Mouse (Mus musculus): ENCODE data around the gene Ccdc63. TPM values are rescaled to one million over a fixed set of nuclear protein-coding genes. Genes with fewer than 3 reads are reported as not detected.

Ccdc63 gene
- total RNA-seq, 2 experiments from 2014 or later = 0.44 to 0.80 TPM

DNA sequence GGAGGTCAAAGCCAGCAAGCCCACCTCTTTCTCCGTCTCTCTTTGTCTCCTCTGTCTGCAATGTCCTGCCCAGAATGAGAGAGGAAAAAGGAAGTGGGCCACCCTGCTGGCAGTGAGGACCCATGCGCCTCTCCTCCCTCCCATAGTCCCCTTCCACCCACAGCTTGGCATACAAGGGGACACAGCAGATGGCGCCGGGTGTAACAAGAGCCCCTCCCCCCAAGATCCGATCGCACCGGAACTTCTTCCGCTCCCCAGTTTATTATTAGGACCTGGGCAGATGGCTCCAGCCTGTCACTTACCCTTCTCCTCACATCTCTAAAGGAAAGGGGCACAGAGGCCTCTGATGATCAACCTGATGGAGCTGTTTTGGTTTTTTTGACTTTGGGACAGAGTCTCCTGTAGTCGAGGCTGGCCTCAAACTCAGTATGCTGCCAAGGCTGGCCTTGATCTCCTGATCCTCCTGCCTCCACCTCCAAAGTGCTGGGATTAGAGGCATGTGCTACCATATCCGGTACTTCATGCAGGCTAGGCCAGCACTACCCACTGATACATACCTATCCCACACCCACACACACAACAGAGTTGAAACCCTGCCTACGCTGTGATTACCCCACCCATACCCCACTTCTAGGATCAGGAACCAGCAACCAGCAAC, 10.2 kb downstream of the Ccdc63 start:
- no peak for DNase-seq (ENCODE audit: low spot score in 2 of 2)

DNA sequence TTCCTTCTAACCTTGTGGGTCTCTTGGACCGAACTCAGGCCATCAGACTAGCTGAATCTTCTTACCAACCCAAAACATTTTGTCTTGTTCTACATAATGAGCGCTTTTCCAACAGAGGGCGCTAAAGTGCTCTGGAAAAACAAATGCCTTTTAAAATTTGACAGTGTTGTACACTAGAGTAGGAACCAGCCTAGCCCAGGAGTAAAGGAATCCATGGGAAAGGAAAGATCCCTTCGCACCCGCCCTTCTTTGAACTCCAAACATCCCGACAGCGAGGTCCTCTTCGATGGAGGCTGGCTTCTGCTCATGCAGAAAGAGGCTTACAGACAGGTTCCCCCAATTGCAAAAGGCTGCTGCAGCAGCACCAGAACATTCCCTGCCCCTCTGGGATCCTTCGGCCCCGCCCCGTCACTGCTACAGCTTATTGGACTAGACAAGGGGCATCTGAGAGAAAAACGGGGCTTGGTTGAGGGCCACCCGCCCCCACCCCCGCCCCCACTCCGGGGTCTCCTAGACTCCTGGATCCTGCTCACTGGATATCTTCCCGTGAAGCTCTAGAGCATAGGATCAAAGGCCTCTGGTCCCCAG, 11.5 kb downstream of the Ccdc63 start:
- DNase-seq (ENCODE audit: low spot score in 2 of 2) = peak in 1 of 2 experiments; percentile 76

DNA sequence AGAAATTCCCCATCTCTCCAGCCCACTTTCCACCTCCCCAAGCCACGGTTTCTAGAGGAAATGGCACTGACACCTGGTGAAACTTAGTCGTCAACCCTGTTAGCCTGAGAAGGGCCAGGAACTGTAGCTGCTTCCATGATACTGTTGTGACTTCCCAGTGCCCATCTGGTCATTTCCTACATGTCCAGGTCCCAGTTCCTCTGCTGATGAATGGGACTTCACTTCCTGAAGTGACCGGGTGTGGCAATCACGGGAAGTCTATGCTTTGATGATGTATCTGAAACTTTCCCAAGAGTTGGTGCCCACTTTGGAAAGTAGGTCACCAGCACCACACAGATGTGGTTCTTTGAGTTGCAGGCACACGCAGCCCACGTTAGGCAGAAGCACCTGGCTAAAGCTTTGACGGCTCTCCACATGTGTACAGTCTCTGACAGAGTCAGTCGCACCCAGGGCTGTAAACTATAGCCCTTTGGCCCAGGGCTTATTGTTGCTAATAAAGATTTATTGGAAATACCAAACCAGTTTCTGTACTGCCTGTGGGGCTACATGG, 15.3 kb downstream of the Ccdc63 start:
- DNase-seq (ENCODE audit: low spot score in 2 of 2) = no peak

DNA sequence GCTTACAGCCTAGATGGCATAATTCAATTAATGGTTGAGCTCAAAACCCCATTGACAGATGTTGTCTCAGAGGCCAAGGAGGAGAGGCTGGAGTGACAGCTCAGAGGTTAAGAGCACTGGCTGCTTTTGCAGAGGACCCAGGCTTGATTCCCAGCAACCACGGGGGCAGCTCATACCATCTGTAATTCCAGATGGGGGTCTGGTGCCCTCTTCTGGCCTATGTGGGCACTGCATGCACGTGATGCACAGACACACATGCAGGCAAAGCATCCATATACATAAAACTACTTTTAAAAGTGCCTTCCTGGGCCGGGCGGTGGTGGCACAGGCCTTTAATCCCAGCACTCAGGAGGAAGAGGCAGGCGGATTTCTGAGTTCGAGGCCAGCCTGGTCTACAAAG, 24.4 kb downstream of the Ccdc63 start:
- DNase-seq (ENCODE audit: low spot score in 2 of 2) = no peak

DNA sequence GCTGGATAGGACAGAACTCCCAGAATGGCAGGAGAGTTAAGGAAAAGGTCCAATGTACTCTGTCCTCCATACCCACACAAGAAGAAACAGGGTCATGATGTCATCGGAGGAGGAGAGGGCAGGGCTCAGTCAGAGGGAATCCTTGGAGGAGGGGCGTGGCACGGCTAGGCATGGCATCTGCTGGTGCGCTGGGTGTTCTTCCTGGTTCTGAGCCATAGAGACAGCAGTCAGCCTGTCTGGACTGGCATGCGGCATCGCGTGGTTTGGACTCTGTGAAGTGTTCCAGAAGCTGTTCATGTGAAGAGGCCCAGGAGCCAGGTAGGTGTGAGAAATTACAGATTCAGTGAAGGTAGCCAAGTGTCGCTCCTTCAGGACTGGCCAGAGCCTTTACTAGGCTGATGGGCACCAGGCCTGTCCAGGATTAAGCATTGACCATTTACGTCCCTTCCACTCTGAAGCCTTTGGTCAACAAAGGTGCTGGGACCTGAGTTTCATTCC, 25.3 kb downstream of the Ccdc63 start:
- no peak for DNase-seq (ENCODE audit: low spot score in 2 of 2)

DNA sequence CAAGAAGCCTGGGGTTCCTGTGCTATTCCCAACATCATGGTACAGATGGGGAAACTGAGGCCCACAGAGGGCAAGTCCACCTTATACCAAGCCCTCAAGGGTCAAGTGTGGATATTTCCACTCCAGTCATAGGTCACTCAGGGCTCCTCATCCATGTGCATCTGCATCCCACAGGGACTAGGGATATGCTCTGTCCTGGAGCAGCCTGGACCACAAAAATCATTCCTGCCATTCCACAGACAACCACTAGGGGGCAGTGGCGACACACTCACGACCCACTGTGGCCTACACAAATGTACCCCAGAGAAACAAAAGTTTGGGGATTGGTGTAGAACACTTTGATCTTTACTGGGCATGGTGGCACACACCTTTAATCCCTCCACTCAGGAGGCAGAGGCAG, 26.4 kb downstream of the Ccdc63 start:
- DNase-seq (ENCODE audit: low spot score in 2 of 2) = peak; percentile 41 to 48

DNA sequence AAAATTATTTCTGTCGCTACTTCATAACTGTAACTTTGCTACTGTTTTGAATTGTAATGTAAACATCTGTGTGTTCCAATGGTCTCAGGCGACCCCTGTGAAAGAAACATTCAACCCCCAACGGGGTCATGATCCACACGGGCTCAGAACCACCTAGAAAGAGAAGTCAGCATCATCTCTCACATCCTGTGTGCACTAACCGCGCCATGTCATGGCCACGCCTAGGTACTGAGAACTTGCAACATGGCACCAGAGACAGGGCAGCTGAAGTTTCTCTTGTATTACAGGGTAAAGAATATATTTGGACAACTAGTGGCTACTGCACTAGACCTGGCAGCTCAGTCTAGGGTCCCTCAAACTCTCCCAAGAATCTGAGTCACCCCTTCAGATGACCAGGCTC, 27.2 kb downstream of the Ccdc63 start:
- DNase-seq (ENCODE audit: low spot score in 2 of 2) = no peak

DNA sequence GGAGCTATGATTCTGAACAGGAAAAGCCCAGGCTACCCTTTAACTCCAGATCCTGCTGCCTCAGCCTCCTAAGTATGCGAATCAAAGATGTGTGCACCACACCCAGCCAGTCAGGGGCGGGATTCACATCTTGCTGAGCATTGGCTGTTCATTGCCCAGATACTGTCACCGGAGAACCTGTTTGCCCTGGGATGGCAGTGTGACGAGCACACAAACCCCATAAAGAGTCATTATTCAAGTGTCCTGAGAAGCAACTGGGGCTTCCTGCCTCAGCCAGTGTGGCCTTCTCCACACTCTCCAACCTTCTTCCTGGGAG, 28.7 kb downstream of the Ccdc63 start:
- DNase-seq (ENCODE audit: low spot score in 2 of 2) = no peak

DNA sequence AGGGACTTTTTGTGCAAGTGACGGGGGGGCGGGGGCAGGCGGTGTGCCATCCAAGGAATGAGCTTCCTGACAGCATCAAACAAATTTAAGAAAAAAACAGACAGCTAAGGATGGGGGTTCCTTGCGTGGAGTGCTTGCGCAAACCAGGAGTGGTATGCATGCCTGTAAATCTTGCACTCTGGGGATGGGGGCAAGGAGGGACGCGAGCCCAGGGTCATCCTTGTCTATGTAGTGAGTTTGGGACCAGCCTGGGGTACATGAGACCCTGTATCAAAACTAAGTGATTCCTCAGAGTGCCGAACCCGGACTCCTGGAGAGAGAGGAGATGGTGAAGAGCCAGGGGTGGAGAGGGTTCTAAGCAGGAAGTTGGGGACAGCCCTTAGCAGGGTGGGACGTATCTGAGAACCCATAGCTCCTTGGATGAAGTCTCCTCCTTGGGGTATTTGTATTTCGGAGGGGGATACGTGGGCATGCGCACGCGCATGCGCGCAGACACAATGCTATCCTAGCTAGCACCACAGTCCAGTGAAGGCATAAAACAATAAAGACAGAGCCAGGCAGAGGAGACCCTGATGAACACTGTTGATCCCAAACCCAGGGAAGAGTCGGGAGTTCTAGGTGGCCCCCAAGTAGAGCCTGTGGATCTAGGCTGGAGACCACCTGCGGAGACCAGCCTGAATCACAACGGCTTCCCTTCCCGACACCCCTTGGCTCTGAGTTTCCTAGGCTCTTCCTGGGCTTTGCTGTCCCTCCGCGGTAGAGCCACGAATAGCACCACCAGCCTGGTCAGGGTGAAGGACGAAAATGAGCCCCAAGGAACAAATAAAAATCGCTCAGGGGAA, 29.3 kb downstream of the Ccdc63 start:
- DNase-seq (ENCODE audit: low spot score in 2 of 2) = no peak

DNA sequence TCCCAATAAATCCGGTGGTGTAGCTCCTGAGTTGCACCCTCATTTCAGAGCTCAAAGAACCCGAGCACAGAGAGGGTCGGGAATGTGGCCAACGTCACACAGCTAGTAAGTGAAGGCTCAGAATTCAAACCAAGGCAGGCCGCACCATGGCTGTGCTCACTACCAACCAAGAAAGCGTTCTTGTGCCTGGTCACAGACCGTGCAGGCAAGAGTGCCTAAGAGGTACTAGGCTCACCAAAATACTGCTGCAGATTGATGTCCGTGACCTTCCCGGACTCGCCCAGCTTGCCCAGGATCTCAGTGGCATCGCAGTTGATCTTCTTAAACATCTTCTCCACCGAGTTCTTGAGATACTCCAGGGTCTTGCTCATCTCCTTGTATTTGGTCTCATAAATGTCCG, 30.0 kb downstream of the Ccdc63 start:
- DNase-seq (ENCODE audit: low spot score in 2 of 2) = no peak

DNA sequence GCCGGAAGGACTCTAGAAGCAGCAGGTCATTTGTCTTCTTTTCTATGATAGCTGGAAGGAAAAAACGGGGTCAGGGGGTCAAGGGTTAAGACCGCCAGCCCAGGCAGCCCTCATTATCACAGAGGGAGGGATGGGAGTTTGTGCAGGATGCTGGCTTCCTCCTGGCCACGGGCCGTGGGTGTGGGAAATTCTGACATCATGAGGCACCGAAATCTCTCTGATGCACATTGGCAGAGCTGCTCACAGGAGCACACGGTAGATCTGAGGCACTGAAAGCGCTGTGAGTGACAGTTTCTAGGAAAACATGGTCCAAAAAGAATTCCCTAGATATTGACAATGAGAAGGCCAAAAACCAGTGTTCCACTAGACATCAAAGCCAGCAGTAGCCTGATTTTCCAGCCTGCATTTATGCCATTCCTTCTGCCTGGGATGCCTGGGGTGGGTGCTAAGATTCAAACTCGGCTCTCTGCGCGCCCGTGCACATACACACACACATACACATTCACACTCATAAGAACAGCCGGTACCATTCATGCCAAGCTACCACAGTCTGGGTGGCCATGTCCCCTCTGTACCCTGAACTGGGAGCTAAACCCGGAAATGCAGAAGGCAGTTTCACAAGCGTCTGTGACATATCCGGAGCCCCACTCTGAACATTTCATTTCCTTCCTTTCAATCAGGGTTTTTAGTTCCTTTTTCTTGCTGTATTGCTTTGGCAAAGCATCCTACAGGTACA, 31.1 kb downstream of the Ccdc63 start:
- DNase-seq (ENCODE audit: low spot score in 2 of 2) = no peak

DNA sequence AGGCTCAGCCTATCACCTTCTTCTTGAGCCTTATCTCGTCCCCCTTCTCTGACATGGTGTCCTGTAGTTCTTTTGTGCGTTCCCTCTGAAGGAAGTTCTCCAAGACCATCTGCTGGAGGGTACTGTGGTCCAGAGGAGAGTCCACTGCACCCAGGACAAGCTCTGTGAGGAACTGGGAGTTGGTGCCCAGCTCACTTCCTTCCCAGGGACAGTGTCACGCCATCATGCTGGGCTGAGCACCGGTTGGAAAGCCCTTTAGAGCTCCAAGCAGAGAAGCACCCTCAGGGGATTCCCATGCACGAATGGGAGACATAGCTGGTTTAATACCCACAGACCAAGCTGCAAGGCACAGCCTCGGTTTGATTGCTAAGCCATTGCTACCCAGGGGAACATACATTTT, 32.5 kb downstream of the Ccdc63 start:
- DNase-seq (ENCODE audit: low spot score in 2 of 2) = no peak

DNA sequence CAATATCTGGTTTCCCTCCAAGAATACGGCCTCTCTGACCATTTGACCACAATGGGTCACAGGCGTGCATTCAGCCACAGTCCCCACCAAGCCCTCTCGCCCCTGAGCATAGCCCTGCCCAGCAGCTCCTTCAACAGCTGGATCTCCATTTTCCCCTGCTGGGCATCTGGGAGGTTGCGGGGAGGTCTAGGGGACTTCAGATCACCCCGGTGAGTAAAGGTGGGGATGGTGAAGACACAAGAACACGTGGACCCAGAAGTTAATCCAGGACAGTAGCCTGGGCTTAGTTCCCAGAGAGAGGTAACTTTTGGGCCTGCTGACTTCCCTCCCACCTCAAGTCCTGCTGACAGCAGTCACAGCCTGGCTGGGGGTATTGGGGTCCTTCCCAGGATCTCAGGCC, 34.4 kb downstream of the Ccdc63 start:
- DNase-seq (ENCODE audit: low spot score in 2 of 2) = no peak

DNA sequence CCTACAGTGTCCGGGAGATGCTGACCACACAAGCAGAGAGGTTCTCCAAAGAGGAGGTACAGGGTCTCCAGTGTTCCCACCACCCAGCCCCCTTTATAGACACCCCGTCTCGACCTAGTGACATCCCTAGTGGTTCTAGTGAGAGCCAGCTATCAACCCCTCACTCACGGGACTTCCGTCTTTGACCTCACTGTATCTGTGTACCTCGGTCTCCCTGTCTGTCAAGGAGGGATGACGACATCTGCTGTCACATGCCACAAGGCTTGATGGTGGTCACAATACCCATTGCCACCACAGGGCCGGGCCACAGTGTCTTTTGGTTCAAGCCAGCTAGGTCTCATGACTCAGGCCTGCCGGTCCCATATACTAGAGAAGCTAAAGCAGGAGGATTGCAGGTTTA, 35.6 kb downstream of the Ccdc63 start:
- DNase-seq (ENCODE audit: low spot score in 2 of 2) = no peak

DNA sequence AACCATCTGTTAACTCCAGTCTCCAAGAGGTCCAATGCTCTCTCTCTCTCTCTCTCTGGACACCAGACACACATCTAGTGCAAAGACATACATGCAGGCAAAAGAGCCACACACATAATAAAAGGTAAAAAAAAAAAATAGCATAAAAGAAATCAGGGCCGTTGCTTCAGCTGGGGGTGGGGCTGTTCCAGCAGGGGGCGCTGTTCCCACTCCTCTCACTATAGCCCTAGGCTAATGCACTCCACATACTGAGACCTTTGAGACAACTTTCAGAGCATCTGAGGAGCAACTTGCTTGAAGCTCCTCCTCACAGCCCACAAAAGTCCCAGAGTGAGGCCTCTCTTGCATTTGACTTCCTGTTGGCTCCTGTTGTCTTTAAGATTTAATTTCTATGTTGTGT, 36.4 kb downstream of the Ccdc63 start:
- DNase-seq (ENCODE audit: low spot score in 2 of 2) = peak in 1 of 2 experiments; percentile 33

DNA sequence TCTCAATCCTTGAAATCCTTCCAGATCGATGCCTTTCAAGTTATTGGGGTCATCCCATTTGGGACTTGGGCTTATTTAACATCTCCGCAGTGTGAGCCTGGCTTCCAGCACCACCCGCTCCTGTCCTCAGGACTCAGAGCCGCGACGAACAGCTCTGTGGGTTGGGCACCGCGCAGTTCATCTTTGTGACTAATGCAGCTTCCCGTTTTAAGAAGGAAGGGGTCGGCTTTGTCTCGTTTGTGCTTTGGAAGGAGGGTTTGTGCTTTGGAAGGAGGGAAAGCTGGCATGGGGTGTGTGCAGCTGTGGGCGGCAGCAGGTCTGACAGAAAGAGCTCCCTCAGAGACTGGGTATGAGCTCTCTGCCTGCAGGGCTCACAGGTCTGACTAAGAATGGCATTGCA, 37.5 kb downstream of the Ccdc63 start:
- no peak for DNase-seq (ENCODE audit: low spot score in 2 of 2)

DNA sequence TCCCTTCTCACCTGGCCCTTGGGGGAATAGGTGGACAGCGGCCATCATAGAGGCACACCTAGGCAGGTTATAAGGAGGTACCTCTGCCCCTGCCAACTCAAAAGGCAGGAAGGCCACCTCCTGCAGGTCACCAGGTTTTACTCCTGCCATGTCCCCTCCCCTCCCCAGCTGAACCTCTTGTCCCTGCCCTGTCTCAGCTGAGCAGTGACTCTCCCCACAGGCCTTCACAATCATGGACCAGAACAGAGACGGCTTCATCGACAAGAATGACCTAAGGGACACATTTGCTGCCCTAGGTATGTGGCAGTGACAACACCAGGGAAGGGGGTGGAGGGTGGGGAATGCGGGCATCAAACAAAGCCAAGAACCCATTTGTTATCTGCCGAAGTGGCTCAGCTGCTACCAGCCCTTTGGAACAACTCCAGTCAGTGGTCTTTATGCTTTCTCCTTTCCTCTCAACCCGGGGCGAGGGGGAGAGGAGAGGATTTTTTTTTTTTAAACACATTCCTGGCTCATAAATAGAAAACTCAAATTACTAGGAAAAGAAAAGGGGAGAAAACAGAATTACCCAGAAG, 38.1 kb downstream of the Ccdc63 start:
- DNase-seq (ENCODE audit: low spot score in 2 of 2) = no peak

DNA sequence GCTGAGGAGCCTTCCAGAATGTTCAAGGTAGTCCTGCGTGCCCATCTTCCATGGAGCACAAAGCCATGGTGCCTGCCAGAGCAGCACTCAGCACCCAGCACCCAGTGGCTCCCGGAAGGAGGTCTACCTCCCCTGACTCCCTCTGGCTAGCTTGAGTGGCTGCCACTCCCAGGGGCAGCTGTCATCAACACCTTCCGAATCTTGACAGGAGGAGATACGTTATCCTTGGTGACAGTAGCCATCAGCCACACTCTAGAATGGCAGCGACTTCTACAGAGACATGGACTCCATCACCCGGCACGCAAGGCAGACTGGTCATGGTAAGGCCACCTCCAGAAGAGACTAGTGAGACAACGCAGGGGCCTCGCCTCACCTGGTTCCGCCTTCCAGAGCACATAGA, 46.2 kb downstream of the Ccdc63 start:
- no peak for DNase-seq (ENCODE audit: low spot score in 2 of 2)

DNA sequence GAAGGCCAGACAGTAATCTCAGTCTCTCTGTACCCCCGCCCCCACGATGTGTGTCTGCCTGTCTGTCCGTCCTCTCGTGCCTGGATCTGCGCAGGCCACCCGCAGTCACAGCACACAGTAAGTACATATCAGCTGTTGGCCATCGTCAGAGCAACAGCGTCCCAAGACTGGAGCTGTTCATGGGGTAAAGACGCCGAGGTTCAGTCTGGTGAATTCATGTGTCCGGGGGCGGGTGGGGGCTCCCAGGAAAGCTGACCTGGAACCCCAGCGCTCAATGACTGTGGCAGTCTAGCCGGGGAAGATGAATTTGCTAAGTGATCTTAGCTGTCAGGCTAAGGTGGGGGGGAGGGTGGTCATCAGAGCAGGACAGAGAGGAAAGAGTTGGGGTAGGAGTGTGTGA, 46.9 kb downstream of the Ccdc63 start:
- DNase-seq (ENCODE audit: low spot score in 2 of 2) = no peak

DNA sequence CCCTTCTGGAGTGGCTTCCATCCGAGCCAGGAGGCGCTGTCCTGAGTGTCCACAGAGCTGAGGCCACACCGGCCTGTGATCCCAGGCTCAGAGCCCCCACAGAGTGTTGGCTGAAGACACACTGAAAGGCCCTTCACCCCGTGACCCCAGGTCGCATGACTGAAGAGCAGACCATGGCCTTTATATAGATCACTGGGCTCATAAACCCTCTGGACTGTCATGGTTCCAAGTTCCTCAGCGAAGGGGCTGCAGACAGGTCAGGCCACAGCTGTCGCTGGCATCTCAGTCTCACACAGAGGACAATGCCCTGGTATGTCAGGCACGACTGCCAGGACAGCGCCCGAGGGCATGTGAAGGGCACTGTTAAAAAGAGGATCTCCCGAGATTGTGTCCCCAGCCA, 47.8 kb downstream of the Ccdc63 start:
- DNase-seq (ENCODE audit: low spot score in 2 of 2) = peak in 1 of 2 experiments; percentile 34

DNA sequence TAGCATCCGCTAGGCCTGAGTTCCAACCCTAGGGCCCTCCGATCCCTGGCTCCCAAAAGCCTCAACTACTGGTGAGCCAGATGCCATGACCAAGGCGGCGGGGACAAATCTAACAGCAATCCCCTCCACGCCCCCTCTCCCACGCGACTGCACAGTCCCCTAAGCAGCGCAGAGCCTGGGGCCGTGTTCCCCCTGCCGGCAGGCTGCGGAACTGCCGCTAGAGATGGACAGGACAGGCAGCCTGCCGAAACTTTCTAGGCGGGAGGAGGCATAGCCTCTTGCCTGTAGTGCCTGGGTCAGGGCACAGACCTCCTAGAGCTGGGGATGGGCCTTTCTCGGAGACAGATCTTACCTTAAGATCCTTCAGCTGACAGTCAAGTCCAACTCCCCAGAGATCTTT, 49.6 kb downstream of the Ccdc63 start:
- peak in 1 of 2 experiments; percentile 58 for DNase-seq (ENCODE audit: low spot score in 2 of 2)
